Mouse (Mus musculus): ENCODE measurements at regions not wholly inside any gene's neighbourhood (a gene's known extent, or its start where the extent isn't known, plus 50 kb on each side); places are given as distances from the start of the nearest gene placed in this dataset.
"Not testable (repeated sequence)": the region's sequence is repeated elsewhere in the genome, so short reads cannot be mapped to it uniquely, and the experiment has no call there.

DNA sequence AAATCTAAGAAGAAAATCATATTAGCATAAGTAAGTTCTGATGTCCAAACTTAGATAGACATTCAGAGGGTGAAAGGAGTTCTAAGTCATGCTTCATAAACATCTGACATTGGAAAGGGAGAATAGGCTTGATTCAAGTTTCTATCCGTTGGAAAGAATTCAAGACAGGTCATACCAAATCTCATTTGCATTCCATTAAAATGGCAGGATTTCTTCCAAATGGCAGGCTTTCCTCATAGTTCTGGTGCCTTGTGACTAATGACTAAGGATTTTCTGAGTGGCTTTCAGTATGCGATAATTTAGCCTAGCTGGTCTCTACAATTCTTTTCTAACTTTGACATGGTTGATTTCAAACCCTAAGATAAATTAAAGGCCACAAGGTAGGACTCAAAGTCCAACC lies 1466.9 kb downstream of the Zfp704 start:
- Histone ChIP-seq H3K4me1 (no peaks in the 10 kb centered on the region), H3K9me3 (peaks cover 4% of the 10 kb centered on the region; the same call in 1 of the 2 replicates), H3K27me3 (replicated peaks) (no peaks in the 10 kb centered on the region), H3K4me3 (no peak overlapping the region), H3K27ac (replicated peaks) (no peak overlapping the region), H3K4me2 (no peak overlapping the region), H3K9ac (no peak overlapping the region), H3K36me3 (no peaks in the 10 kb centered on the region)
- no peak for ATAC-seq (ENCODE audit: extremely low read depth, insufficient number of reproducible peaks, low FRiP score, low TSS enrichment)
- WGBS = 62% methylated on average over 2 of the region's 2 CpGs

DNA sequence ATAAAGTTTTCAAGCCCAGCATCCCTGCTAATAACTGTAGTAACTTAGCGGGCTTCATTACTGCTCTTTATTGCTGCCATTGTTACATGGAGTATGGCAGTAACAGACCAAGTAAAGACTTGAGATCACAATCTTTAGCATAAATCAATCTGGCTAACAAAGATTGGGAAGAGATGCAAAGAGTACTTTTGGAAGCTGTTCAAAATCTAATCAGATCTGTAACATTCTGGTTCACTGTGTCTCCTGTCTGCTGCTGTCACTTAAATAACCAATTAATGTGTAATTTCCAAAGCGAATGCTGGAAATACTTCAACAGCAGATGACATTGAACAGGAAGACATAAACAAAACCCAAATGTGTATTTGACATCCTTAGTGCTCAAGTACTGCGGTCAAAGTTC lies 1467.7 kb downstream of the Zfp704 start:
- Histone ChIP-seq H3K4me2 (no peak overlapping the region), H3K9me3 (no peaks in the 10 kb centered on the region), H3K27ac (replicated peaks) (no peak overlapping the region), H3K4me3 (no peak overlapping the region), H3K9ac (no peak overlapping the region), H3K4me1 (no peaks in the 10 kb centered on the region), H3K36me3 (no peaks in the 10 kb centered on the region), H3K27me3 (replicated peaks) (no peaks in the 10 kb centered on the region)
- WGBS = 67% methylated on average over 3 of the region's 3 CpGs
- ATAC-seq (ENCODE audit: extremely low read depth, insufficient number of reproducible peaks, low FRiP score, low TSS enrichment) = no peak

DNA sequence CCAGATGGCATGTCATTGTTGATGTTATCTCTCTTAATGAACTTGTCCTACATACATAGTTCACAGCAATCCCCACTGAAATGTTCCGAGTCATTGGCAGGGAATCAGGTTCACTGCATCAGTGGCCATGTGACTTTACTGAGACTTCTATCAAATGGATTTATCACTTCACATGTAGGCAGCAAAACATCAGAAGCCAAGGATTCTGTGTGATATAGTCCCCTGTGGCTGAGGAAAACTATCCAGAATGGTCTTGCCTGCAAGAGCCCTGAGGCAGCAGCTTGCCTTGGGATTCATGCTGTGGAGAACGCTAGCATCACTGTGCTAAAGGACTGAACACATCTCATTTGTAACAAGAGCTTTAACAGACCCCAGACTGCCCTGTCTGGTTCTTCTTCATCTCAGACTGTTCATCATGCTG lies 1468.2 kb downstream of the Zfp704 start:
- Histone ChIP-seq H3K27ac (replicated peaks) (no peak overlapping the region), H3K9ac (no peak overlapping the region), H3K36me3 (no peaks in the 10 kb centered on the region), H3K9me3 (no peaks in the 10 kb centered on the region), H3K4me3 (no peak overlapping the region), H3K27me3 (replicated peaks) (no peaks in the 10 kb centered on the region), H3K4me1 (no peaks in the 10 kb centered on the region), H3K4me2 (no peak overlapping the region)
- ATAC-seq (ENCODE audit: extremely low read depth, insufficient number of reproducible peaks, low FRiP score, low TSS enrichment) = no peak
- 55% methylated on average over 2 of the region's 2 CpGs for WGBS

DNA sequence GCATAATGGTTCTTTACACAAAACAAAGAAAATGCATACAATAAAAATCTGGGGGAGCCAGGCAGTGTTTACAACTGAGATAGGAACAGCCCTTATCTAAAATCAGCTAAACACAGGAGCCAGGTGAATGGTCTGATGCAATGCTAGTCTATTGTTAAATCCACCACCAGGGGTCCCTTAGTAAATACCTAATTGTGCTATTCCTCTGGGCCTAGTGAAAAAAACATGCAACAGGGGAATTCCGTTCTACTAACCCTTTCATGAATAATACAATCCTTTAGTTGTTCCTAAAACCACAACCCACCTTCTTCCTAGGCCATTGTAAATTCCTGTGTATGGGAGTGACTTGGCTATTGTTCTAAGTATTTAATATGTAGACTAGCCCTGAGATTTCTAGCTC lies 1486.2 kb downstream of the Zfp704 start:
- WGBS = 59% methylated on average over 1 of the region's 1 CpGs

DNA sequence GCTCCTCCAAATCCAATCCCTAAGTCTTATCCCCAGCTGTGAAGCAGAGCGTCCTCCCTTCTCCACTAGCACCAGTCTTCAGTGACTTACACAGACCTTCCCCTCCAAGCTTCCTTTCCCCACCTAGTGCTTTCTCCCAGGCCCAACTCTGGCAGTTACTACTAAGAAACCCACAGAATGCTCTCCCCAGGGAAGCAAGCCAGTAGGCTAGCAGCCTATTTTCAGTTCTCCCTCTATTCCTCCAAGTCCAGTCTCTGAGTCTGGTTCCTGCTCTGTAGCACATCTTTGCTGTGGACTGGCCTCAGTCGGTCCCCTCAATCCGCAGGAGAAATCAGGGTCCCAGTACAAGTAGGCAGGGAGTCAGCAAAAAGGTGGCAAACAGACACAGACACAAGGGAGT lies 1486.7 kb downstream of the Zfp704 start:
- H3K4me2 ChIP-seq = no peak overlapping the region
- ATAC-seq (ENCODE audit: extremely low read depth, insufficient number of reproducible peaks, low FRiP score, low TSS enrichment) = no peak
- H3K4me3 ChIP-seq = no peak overlapping the region
- H3K9me3 ChIP-seq = no peaks in the 10 kb centered on the region
- H3K4me1 ChIP-seq = no peaks in the 10 kb centered on the region
- no peak overlapping the region for H3K9ac ChIP-seq
- H3K27me3 ChIP-seq (replicated peaks) = no peaks in the 10 kb centered on the region
- WGBS = 45% methylated on average over 3 of the region's 3 CpGs
- H3K36me3 ChIP-seq = no peaks in the 10 kb centered on the region
- H3K27ac ChIP-seq (replicated peaks) = no peak overlapping the region

More for the DNA sequence above, 1486.2 kb downstream of the Zfp704 start:
- not testable (repeated sequence) for H3K4me3 ChIP-seq; H3K9ac ChIP-seq; H3K9me3 ChIP-seq; H3K27ac ChIP-seq (replicated peaks); H3K36me3 ChIP-seq; ATAC-seq (ENCODE audit: extremely low read depth, insufficient number of reproducible peaks, low FRiP score, low TSS enrichment); H3K4me1 ChIP-seq; H3K27me3 ChIP-seq (replicated peaks); H3K4me2 ChIP-seq

DNA sequence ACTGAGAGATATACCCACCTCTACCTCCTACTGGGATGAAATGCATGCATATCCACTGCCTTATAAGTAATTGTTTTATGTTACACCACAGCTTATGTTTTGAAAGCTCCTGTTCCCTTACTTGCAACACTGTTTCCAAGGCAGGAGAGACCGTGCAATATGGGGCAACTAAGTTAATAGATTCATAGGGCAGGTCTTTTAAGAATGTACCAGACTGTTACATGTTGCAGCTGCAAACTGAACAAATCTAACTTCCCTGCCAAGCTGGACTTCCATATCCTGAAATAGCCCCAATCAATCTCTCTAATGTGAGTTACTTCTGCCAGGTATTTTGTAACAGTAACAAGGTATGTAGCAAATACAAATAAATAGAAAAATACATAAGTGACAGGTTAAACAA lies 1478.0 kb upstream of the 1700008P02Rik start:
- H3K9ac ChIP-seq = no peak overlapping the region
- no peak for ATAC-seq (ENCODE audit: extremely low read depth, insufficient number of reproducible peaks, low FRiP score, low TSS enrichment)
- no peaks in the 10 kb centered on the region for H3K36me3 ChIP-seq
- no peak overlapping the region for H3K4me2 ChIP-seq
- 60% methylated on average over 1 of the region's 1 CpGs for WGBS
- no peaks in the 10 kb centered on the region for H3K4me1 ChIP-seq
- no peaks in the 10 kb centered on the region for H3K27me3 ChIP-seq (replicated peaks)
- no peak overlapping the region for H3K4me3 ChIP-seq
- H3K9me3 ChIP-seq = no peaks in the 10 kb centered on the region
- no peak overlapping the region for H3K27ac ChIP-seq (replicated peaks)

DNA sequence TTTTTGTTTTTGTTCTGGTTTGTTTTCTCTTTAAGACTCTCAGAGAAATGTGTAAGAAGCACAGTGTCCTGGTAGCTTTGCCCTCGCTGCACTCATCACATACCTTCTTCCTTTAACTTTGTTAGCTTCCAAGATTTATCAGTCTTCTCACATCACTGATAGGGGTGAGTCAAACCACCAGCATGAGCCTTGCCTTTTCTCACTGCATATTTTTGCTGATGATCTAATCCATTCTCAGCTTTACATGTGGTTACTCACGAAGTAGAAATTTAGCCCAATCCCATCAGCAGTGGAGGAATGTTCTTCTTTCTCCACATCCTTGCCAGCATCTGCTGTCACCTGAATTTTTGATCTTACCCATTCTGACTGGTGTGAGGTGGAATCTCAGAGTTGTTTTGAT lies 1464.5 kb upstream of the 1700008P02Rik start:
- H3K4me3 ChIP-seq = no peak overlapping the region
- no peak overlapping the region for H3K4me2 ChIP-seq
- no peaks in the 10 kb centered on the region for H3K27me3 ChIP-seq (replicated peaks)
- ATAC-seq (ENCODE audit: extremely low read depth, insufficient number of reproducible peaks, low FRiP score, low TSS enrichment) = no peak
- no peaks in the 10 kb centered on the region for H3K36me3 ChIP-seq
- H3K4me1 ChIP-seq = no peaks in the 10 kb centered on the region
- 32% methylated on average over 2 of the region's 2 CpGs for WGBS
- no peak overlapping the region for H3K9ac ChIP-seq
- H3K27ac ChIP-seq (replicated peaks) = no peak overlapping the region
- H3K9me3 ChIP-seq = no peaks in the 10 kb centered on the region

DNA sequence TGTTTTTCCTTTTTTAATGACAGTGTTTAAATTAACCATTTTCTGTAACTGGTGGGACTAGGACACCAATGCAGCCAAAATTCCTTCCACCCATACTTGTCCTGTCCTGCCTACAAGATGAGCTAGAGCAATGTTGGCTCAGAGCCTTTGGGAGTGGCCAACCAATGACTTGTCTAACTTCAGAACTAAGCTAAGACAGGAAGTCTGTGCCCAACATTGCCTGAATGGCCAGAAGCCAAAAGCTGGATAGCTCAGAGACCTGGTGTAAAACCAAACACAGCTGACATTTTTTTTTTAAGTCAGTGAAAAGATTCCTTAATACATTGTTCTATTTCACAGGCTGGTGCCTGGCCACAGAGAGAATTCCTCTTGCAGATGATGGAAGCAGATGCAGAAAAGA lies 1433.5 kb upstream of the 1700008P02Rik start:
- no peak for ATAC-seq (ENCODE audit: extremely low read depth, insufficient number of reproducible peaks, low FRiP score, low TSS enrichment)
- no peak overlapping the region for H3K4me3 ChIP-seq
- H3K27ac ChIP-seq (replicated peaks) = no peak overlapping the region
- H3K27me3 ChIP-seq (replicated peaks) = no peaks in the 10 kb centered on the region
- no peaks in the 10 kb centered on the region for H3K4me1 ChIP-seq
- no peaks in the 10 kb centered on the region for H3K9me3 ChIP-seq
- H3K4me2 ChIP-seq = no peak overlapping the region
- H3K9ac ChIP-seq = no peak overlapping the region
- H3K36me3 ChIP-seq = no peaks in the 10 kb centered on the region

DNA sequence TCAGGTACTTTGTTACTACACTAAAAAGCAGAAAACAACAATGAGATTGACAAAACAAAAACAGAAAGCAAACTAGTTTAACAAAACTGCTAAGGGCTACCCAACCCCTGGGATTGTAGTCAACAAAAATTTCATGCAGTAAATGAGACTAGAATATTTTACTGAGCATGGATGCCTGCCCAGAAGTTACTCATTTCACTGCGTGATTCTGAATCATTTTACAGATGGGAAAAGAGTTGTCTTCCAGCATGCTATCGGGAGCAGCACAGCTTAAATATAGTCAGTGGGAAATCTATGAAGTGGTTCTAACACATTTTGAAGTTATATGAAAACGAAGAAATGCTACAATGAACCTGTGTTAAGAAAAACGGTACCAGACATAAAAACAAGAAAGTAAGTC lies 1430.9 kb upstream of the 1700008P02Rik start:
- Histone ChIP-seq H3K36me3 (no peaks in the 10 kb centered on the region), H3K9ac (no peak overlapping the region), H3K4me1 (no peaks in the 10 kb centered on the region), H3K9me3 (no peaks in the 10 kb centered on the region), H3K4me2 (no peak overlapping the region), H3K27me3 (replicated peaks) (no peaks in the 10 kb centered on the region), H3K27ac (replicated peaks) (no peak overlapping the region), H3K4me3 (no peak overlapping the region)
- 68% methylated on average over 4 of the region's 4 CpGs for WGBS
- no peak for ATAC-seq (ENCODE audit: extremely low read depth, insufficient number of reproducible peaks, low FRiP score, low TSS enrichment)

DNA sequence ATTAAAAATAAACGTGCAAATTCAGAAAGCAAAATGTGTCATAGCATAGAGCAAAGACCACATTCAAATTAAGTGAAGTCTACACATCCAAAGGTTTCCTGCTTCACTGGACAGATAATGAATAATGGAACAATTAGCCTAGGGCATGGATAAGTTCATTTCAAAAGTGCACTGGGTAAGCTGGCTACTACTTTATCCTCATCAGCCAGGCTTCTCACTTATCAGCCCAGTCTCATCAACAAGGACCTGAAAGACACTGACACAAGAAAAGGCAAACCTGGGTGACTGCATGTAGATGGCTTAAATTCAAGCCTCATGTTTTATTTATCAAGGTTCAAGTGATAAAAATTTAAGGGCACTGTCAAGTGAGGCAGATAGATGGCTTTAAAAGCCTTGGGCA lies 1429.5 kb upstream of the 1700008P02Rik start:
- no peaks in the 10 kb centered on the region for H3K4me1 ChIP-seq
- H3K36me3 ChIP-seq = no peaks in the 10 kb centered on the region
- no peak overlapping the region for H3K9ac ChIP-seq
- no peak overlapping the region for H3K4me2 ChIP-seq
- WGBS = 46% methylated on average over 1 of the region's 1 CpGs
- no peak for ATAC-seq (ENCODE audit: extremely low read depth, insufficient number of reproducible peaks, low FRiP score, low TSS enrichment)
- no peak overlapping the region for H3K27ac ChIP-seq (replicated peaks)
- no peaks in the 10 kb centered on the region for H3K9me3 ChIP-seq
- H3K4me3 ChIP-seq = no peak overlapping the region
- H3K27me3 ChIP-seq (replicated peaks) = no peaks in the 10 kb centered on the region

DNA sequence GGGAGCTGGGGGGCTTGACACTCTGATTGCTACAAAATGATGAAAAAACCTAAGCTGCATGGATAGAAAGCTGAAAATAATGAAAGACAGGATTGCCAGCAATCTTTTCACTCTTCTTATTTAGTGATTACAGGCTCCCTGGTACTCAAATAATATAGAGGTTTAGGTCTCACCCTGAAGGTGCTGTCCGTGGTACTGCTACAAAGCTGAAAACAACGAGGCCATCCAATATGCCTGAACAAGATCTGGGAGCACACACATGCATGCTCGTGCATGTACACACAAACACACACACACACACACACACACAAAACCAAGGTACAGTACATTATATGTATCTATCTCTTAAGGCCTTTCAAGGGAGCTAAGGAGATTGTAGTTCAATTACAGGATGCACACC lies 1426.1 kb upstream of the 1700008P02Rik start:
- Histone ChIP-seq H3K4me1 (no peaks in the 10 kb centered on the region), H3K27me3 (replicated peaks) (no peaks in the 10 kb centered on the region), H3K4me3 (no peak overlapping the region), H3K4me2 (no peak overlapping the region), H3K36me3 (no peaks in the 10 kb centered on the region), H3K27ac (replicated peaks) (no peak overlapping the region), H3K9ac (no peak overlapping the region), H3K9me3 (no peaks in the 10 kb centered on the region)
- ATAC-seq (ENCODE audit: extremely low read depth, insufficient number of reproducible peaks, low FRiP score, low TSS enrichment) = no peak
- WGBS = 43% methylated on average over 3 of the region's 3 CpGs

DNA sequence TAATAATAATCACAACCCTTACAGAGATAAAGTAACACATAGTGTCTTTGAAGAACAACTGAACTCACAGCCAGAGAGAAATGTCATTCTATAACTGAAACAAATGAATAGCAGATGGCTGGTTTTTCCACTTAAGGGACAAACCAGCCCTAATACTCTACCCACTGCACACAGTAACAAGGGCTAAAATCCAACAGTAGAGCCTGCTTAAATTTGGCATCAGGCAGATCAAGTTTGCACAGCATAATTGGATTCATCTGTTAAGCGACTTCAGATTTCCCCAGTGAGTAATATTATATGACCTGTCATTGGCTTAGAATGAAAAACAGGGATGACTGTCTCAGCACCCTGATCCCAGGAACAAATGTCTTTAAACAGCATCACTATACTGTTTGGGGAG lies 1416.5 kb upstream of the 1700008P02Rik start:
- no peaks in the 10 kb centered on the region for H3K4me1 ChIP-seq
- no peak for ATAC-seq (ENCODE audit: extremely low read depth, insufficient number of reproducible peaks, low FRiP score, low TSS enrichment)

More for the DNA sequence above, 1416.5 kb upstream of the 1700008P02Rik start:
- Histone ChIP-seq H3K4me2 (no peak overlapping the region), H3K9me3 (no peaks in the 10 kb centered on the region), H3K27ac (replicated peaks) (no peak overlapping the region), H3K36me3 (no peaks in the 10 kb centered on the region), H3K4me3 (no peak overlapping the region), H3K27me3 (replicated peaks) (no peaks in the 10 kb centered on the region), H3K9ac (no peak overlapping the region)
- WGBS = 71% methylated on average over 1 of the region's 1 CpGs
